Mouse (Mus musculus): Measurements from ENCODE around the gene C4bp. TPM values are rescaled to one million over a fixed set of nuclear protein-coding genes. Genes with fewer than 3 reads are reported as not detected.

The C4bp gene
- total RNA-seq (2012; rRNA removed) (not detected in 2 replicates), polyA plus RNA-seq (2012; ENCODE audit: insufficient read depth in 1 of 2, insufficient read length in 2 of 2, low read depth in 1 of 2, low replicate concordance in 2 of 2, missing spikeins in 1 of 2) (not detected)

GRCm38 (mm10) chr1:130661454-130661853, at the start of gene C4bp:
Gene C4bp (minus strand): TSS chr1:130661632.
- Histone ChIP-seq H3K4me1 (ENCODE audit: control insufficient read depth in 1 of 2, insufficient read depth in 2 of 2, low read length in 2 of 2) (no peaks in the 10 kb centered on the region), H3K79me2 (ENCODE audit: control insufficient read depth, insufficient read depth, low read length, poor library complexity) (no peaks in the 10 kb centered on the region), H3K27ac (ENCODE audit: control insufficient read depth, low read depth, low read length) (no peak within 1 kb of the TSS), H3K4me3 (ENCODE audit: control insufficient read depth in 1 of 2, insufficient read depth in 1 of 2, low read depth in 2 of 2, low read length in 2 of 2) (no peak within 1 kb of the TSS), H3K27me3 (ENCODE audit: control insufficient read depth in 1 of 2, insufficient read depth in 2 of 2, low read length in 2 of 2) (peaks cover 0 to 4% of the 10 kb centered on the region in 2 experiments; a peak in 3 of 4 replicates), H3K9ac (ENCODE audit: control insufficient read depth, low read depth, low read length, poor library complexity, severe bottlenecking) (no peak within 1 kb of the TSS), H3K36me3 (ENCODE audit: control insufficient read depth in 1 of 2, insufficient read depth in 2 of 2, low read length in 2 of 2) (no peaks in the 10 kb centered on the region; a peak in 1 of 4 replicates), H3K9me3 (replicated peaks; ENCODE audit: insufficient read depth, low read length) (no peaks in the 10 kb centered on the region)
- no peak for DNase-seq (ENCODE audit: low read depth, low spot score)
- TF ChIP-seq CTCF (IDR thresholded peaks at IDR 0.05 in 2 of 3, conservative IDR thresholded peaks at IDR 0.05 in 1 of 3; ENCODE audit: control insufficient read depth in 1 of 3, insufficient read depth in 1 of 3, low read depth in 2 of 3, low read length in 3 of 3, poor library complexity in 1 of 3, severe bottlenecking in 1 of 3) (no peak), ZMIZ1 (IDR thresholded peaks at IDR 0.05; ENCODE audit: low read depth, low read length) (no peak), CHD2 (IDR thresholded peaks at IDR 0.05; ENCODE audit: low read length) (no peak), BHLHE40 (IDR thresholded peaks at IDR 0.05; ENCODE audit: borderline replicate concordance, low read depth, low read length) (no peak), MXI1 (IDR thresholded peaks at IDR 0.05; ENCODE audit: low read depth, low read length) (no peak), CHD1 (IDR thresholded peaks at IDR 0.05; ENCODE audit: low read depth, low read length) (no peak), SIN3A (IDR thresholded peaks at IDR 0.05; ENCODE audit: low read length) (no peak), TCF12 (IDR thresholded peaks at IDR 0.05; ENCODE audit: low read depth, low read length) (no peak), MAX (IDR thresholded peaks at IDR 0.05; ENCODE audit: low read length) (no peak), EP300 (IDR thresholded peaks at IDR 0.05; ENCODE audit: low read depth in 1 of 2, low read length in 2 of 2) (no peak), NRF1 (IDR thresholded peaks at IDR 0.05; ENCODE audit: insufficient read depth, low read depth, low read length, poor library complexity, severe bottlenecking) (no peak), POLR2AphosphoS5 (IDR thresholded peaks at IDR 0.05; ENCODE audit: borderline replicate concordance, low read depth, low read length) (no peak)

GRCm38 (mm10) chr1:130710283-130711080, 49.0 kb upstream of the C4bp start:
- peaks cover 3 to 9% of the 10 kb centered on the region in 2 experiments for H3K36me3 ChIP-seq (ENCODE audit: control insufficient read depth in 1 of 2, insufficient read depth in 2 of 2, low read length in 2 of 2)
- peak overlapping the region; percentile 3; the same call in 1 of the 2 replicates for H3K27ac ChIP-seq (ENCODE audit: control insufficient read depth, low read depth, low read length)
- 0 out of 2 replicates have a peak, but pooled peaks cover 2% of the 10 kb centered on the region for H3K79me2 ChIP-seq (ENCODE audit: control insufficient read depth, insufficient read depth, low read length, poor library complexity)
- peak overlapping the region in 1 of 2 experiments; percentile 11; a peak in 1 of 4 replicates for H3K4me3 ChIP-seq (ENCODE audit: control insufficient read depth in 1 of 2, insufficient read depth in 1 of 2, low read depth in 2 of 2, low read length in 2 of 2)
- DNase-seq (ENCODE audit: low read depth, low spot score) = peak; percentile 37
- H3K9ac ChIP-seq (ENCODE audit: control insufficient read depth, low read depth, low read length, poor library complexity, severe bottlenecking) = no peak overlapping the region
- H3K27me3 ChIP-seq (ENCODE audit: control insufficient read depth in 1 of 2, insufficient read depth in 2 of 2, low read length in 2 of 2) = no peaks in the 10 kb centered on the region
- no peaks in the 10 kb centered on the region for H3K9me3 ChIP-seq (replicated peaks; ENCODE audit: insufficient read depth, low read length)
- H3K4me1 ChIP-seq (ENCODE audit: control insufficient read depth in 1 of 2, insufficient read depth in 2 of 2, low read length in 2 of 2) = peaks cover 12 to 13% of the 10 kb centered on the region in 2 experiments
- TF ChIP-seq RAD21 (IDR thresholded peaks at IDR 0.05; ENCODE audit: low read depth, low read length) = no peak
- peak; percentile 58; the same call in 1 of the 2 replicates for TF ChIP-seq ETS1 (IDR thresholded peaks at IDR 0.05; ENCODE audit: low read depth, low read length)
- no peak for TF ChIP-seq JUND (IDR thresholded peaks at IDR 0.05; ENCODE audit: low read depth, low read length)
- TF ChIP-seq MAZ (IDR thresholded peaks at IDR 0.05; ENCODE audit: low read depth, low read length) = no peak
- no peak for TF ChIP-seq POLR2AphosphoS2 (IDR thresholded peaks at IDR 0.05; ENCODE audit: low read length)
- TF ChIP-seq UBTF (IDR thresholded peaks at IDR 0.05; ENCODE audit: borderline replicate concordance, insufficient read depth, low read depth, low read length) = no peak
- TF ChIP-seq EP300 (IDR thresholded peaks at IDR 0.05; ENCODE audit: low read depth in 1 of 2, low read length in 2 of 2) = peak; percentile 35 to 74; a peak in 3 of 4 replicates
- peak; percentile 31; the same call in 1 of the 2 replicates for TF ChIP-seq GATA1 (IDR thresholded peaks at IDR 0.05; ENCODE audit: low read depth, low read length)
- TF ChIP-seq USF1 (IDR thresholded peaks at IDR 0.05; ENCODE audit: low read depth, low read length) = no peak
- no peak for TF ChIP-seq BHLHE40 (IDR thresholded peaks at IDR 0.05; ENCODE audit: borderline replicate concordance, low read depth, low read length)
- TF ChIP-seq POLR2A (IDR thresholded peaks at IDR 0.05; ENCODE audit: control insufficient read depth in 1 of 2, insufficient read depth in 1 of 2, low read depth in 1 of 2, low read length in 2 of 2, poor library complexity in 1 of 2) = no peak
- TF ChIP-seq SIN3A (IDR thresholded peaks at IDR 0.05; ENCODE audit: low read length) = 0 out of 2 replicates have a peak, but pooled peaks have one; percentile 45
- no peak for TF ChIP-seq KAT2A (conservative IDR thresholded peaks at IDR 0.05; ENCODE audit: low read depth, low read length)
- peak; percentile 61 for TF ChIP-seq MYB (IDR thresholded peaks at IDR 0.05; ENCODE audit: low read depth, low read length)
